Mouse (Mus musculus) heart, embryonic 14.5 days (tissue): ENCODE data around the gene Defa2. TPM values are rescaled to one million over a fixed set of nuclear protein-coding genes. Genes with fewer than 3 reads are reported as not detected.
"Not testable (repeated sequence)": the region's sequence is repeated elsewhere in the genome, so short reads cannot be mapped to it uniquely, and the experiment has no call there.

Source experiments
- ATAC-seq: fragments of 200-750 bp; cut with Nextera tagmentation; 2 replicates; pipeline ENCODE4 v1.8.0; 2017; ENCODE audit warnings: low read depth, moderate TSS enrichment; ENCODE audit not compliant: insufficient number of reproducible peaks, insufficient read depth, low FRiP score
- H3K27ac ChIP-seq, 2 experiments: fragments of 200-500 bp in 1 of 2; fragments of 300-500 bp in 1 of 2; sonication (generic) in 1 of 2; replicated peaks in 1 of 2; 2 replicates each; pipeline ENCODE4 v1.5.1; 2012 to 2014; ENCODE audit warnings: low read depth in 2 of 2, low read length in 2 of 2, control low read depth in 1 of 2, mild to moderate bottlenecking in 1 of 2, mixed read lengths in 1 of 2; ENCODE audit not compliant: control insufficient read depth in 1 of 2, insufficient read depth in 1 of 2
- H3K27me3 ChIP-seq: fragments of 300-500 bp; sonication (generic); 2 replicates; pipeline ENCODE4 v1.6.1; 2014; ENCODE audit warnings: mild to moderate bottlenecking, low read length, control low read depth; ENCODE audit not compliant: control insufficient read depth, insufficient read depth
- H3K36me3 ChIP-seq: fragments of 300-500 bp; sonication (generic); 2 replicates; pipeline ENCODE4 v1.6.1; 2014; ENCODE audit warnings: mild to moderate bottlenecking, control low read depth, low read length, mixed read lengths; ENCODE audit not compliant: control insufficient read depth, insufficient read depth
- H3K4me1 ChIP-seq, 2 experiments: fragments of 200-500 bp in 1 of 2; fragments of 300-500 bp in 1 of 2; sonication (generic) in 1 of 2; 2 replicates each; pipeline ENCODE4 v1.6.1; 2012 to 2014; ENCODE audit warnings: low read length in 2 of 2, control low read depth in 1 of 2, mixed read lengths in 1 of 2; ENCODE audit not compliant: control insufficient read depth in 2 of 2, insufficient read depth in 2 of 2
- H3K4me2 ChIP-seq: fragments of 300-500 bp; sonication (generic); 2 replicates; pipeline ENCODE4 v1.6.1; 2014; ENCODE audit warnings: mild to moderate bottlenecking, low read length
- H3K4me3 ChIP-seq, 2 experiments: fragments of 200-500 bp in 1 of 2; fragments of 300-500 bp in 1 of 2; sonication (generic) in 1 of 2; 2 replicates each; pipeline ENCODE4 v1.5.1; 2012 to 2014; ENCODE audit warnings: low read length in 2 of 2, mild to moderate bottlenecking in 2 of 2, control low read depth in 1 of 2, low read depth in 1 of 2, moderate library complexity in 1 of 2; ENCODE audit not compliant: control insufficient read depth in 1 of 2, insufficient read depth in 1 of 2
- H3K9ac ChIP-seq: fragments of 300-500 bp; sonication (generic); 2 replicates; pipeline ENCODE4 v1.6.1; 2014; ENCODE audit warnings: mild to moderate bottlenecking, low read length
- H3K9me3 ChIP-seq: fragments of 300-500 bp; sonication (generic); 2 replicates; pipeline ENCODE4 v1.6.1; 2016; ENCODE audit warnings: low read length, control low read depth; ENCODE audit not compliant: control insufficient read depth
- WGBS: fragments of 180-500 bp; shearing (Covaris S2); extraction: QIAGEN DNeasy Blood & Tissue Kit; methylation state at CpG from one replicate; pipeline ENCODE4 v1.1.7; 2014; 5-methylcytosine and 5-hydroxymethylcytosine counted together
- polyA plus RNA-seq: library from polyadenylated mRNA; unstranded; fragments of >200 nt; fragmentation: Nextera tagmentation; extraction: Ambion mirVana; gene quantifications from 2 replicates; pipeline ENCODE4 v1.2.1, GENCODE M21; 2014

The Defa2 gene
- not detected in 2 replicates for polyA plus RNA-seq

GRCm38 (mm10) chr8:21378215-21378614 lies at the start of gene Defa2:
Defa2 (plus strand) TSS chr8:21378515.
- not testable (repeated sequence) for ATAC-seq, H3K36me3 ChIP-seq, H3K27ac ChIP-seq, H3K4me3 ChIP-seq, H3K4me1 ChIP-seq, H3K27me3 ChIP-seq, H3K4me2 ChIP-seq, H3K9ac ChIP-seq, H3K9me3 ChIP-seq
- no CpG with 5 or more reads among the region's 2 CpGs for WGBS

GRCm38 (mm10) chr8:21391511-21391910 lies 13.2 kb downstream of the Defa2 start, which contains the start of gene Defa33:
Defa33 (plus strand) TSS chr8:21391811.
- H3K4me3 ChIP-seq, ATAC-seq, H3K4me2 ChIP-seq, H3K4me1 ChIP-seq, H3K9ac ChIP-seq, H3K9me3 ChIP-seq, H3K27me3 ChIP-seq, H3K36me3 ChIP-seq, H3K27ac ChIP-seq: not testable (repeated sequence)
- no CpG with 5 or more reads among the region's 2 CpGs for WGBS

GRCm38 (mm10) chr8:21427111-21427510 lies 48.8 kb downstream of the Defa2 start, which contains the start of gene Defa36:
Defa36 (plus strand) TSS chr8:21427411.
- not testable (repeated sequence) for H3K4me3 ChIP-seq, H3K27ac ChIP-seq, H3K9me3 ChIP-seq, H3K9ac ChIP-seq, ATAC-seq, H3K4me2 ChIP-seq, H3K27me3 ChIP-seq, H3K36me3 ChIP-seq, H3K4me1 ChIP-seq
- no CpG with 5 or more reads among the region's 1 CpGs for WGBS

Other genes with a start within 250 kb of the Defa2 start
- not detected in 2 replicates for gene Defa30, start 243.9 kb upstream of the Defa2 start, polyA plus RNA-seq
- not detected in 2 replicates for gene Defa22, start 216.2 kb upstream of the Defa2 start, polyA plus RNA-seq
- gene Defa31, start 186.9 kb upstream of the Defa2 start, polyA plus RNA-seq: not detected in 2 replicates
- not detected in 2 replicates for gene Gm15293, start 177.0 kb upstream of the Defa2 start, polyA plus RNA-seq
- not detected in 2 replicates for gene Gm15292, start 128.8 kb upstream of the Defa2 start, polyA plus RNA-seq
- not detected in 2 replicates for gene Defa27, start 63.0 kb upstream of the Defa2 start, polyA plus RNA-seq
- gene Defa29, start 51.5 kb upstream of the Defa2 start, polyA plus RNA-seq: not detected in 2 replicates
- gene Defa33, start 13.3 kb downstream of the Defa2 start, polyA plus RNA-seq: not detected in 2 replicates
- not detected in 2 replicates for gene Defa36, start 48.9 kb downstream of the Defa2 start, polyA plus RNA-seq
- not detected in 2 replicates for gene Gm7849, start 78.0 kb downstream of the Defa2 start, polyA plus RNA-seq
- not detected in 2 replicates for gene Defa20, start 130.7 kb downstream of the Defa2 start, polyA plus RNA-seq
- not detected in 2 replicates for gene Defa32, start 150.5 kb downstream of the Defa2 start, polyA plus RNA-seq
- gene Defa37, start 186.9 kb downstream of the Defa2 start, polyA plus RNA-seq: not detected in 2 replicates
- gene Defa28, start 204.5 kb downstream of the Defa2 start, polyA plus RNA-seq: not detected in 2 replicates
- gene Gm7861, start 216.0 kb downstream of the Defa2 start, polyA plus RNA-seq: not detected in 2 replicates
- gene Defa26, start 239.7 kb downstream of the Defa2 start, polyA plus RNA-seq: not detected in 2 replicates